11 mouse cellular contexts compared by ENCODE assay signal in the genomic region with DNA sequence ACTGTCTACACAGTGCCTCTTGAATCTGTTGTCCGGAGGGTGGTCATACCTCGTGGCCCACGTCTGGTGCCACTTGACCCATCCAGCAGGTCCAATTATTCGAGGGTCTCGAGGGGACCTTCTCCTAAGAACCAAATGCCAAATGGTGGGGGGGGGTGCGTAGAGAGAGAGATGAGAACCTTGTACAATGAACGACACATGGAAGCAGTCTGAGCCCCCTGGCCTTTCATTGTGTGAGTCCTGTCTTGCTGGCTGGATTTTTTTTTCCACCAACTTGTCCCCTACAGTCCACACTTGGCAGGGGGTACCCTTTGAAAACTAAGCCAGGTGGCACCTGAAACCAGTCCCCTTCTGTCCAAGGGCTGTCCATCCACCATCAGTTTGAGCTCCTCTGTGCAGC. TPM values are rescaled to one million over a fixed set of nuclear protein-coding genes. Genes with fewer than 3 reads are reported as not detected.
"Had no signal": no experiment of that assay in that cellular context is flagged by ENCODE, and none has a peak within 500 bp of the region (broad histone marks: within the 10 kb centered on the region; RNA-seq: fewer than 3 reads in every experiment).

No protein-coding gene starts in this region.

- H3K27ac ChIP-seq: liver, embryonic 14.5 days; midbrain, embryonic 10.5 days; neural tube, embryonic 12.5 days had no signal

- H3K4me3 ChIP-seq: midbrain, embryonic 10.5 days; neural tube, embryonic 12.5 days had no signal

- DNase-seq: lung, adult 18-20 months; lung, embryonic 14.5 days; lung, postnatal 10 days; lung, postnatal 4 days; midbrain, embryonic 14.5 days; thymus, adult 18-20 months; thymus, postnatal 14 days; thymus, postnatal 36 days had no signal

RNA-seq across cellular contexts. Expression of a gene that starts 2.0 kb away (rescaled TPM):
- polyA plus RNA-seq: liver, embryonic 14.5 days had no signal
